Mouse (Mus musculus) mature B cell (primary cell): Measurements from ENCODE around the gene Hrh3.

Source experiments
- in situ Hi-C: fragments of 300-500 bp; cut with MboI; formaldehyde crosslinking; loops from 2 replicates; pipeline ENCODE4 v1.14.3; 2019

Gene Hrh3

GRCm38 (mm10) chr2:180105441-180106190 is 1.3 kb upstream of the Hrh3 start:
- in situ Hi-C loops, result no loop called here

GRCm38 (mm10) chr2:180104659-180105377 is 530 bp upstream of the Hrh3 start:
- in situ Hi-C loops, result no loop called here

- in situ Hi-C loops, result no loop called here
These were observed 924 bp downstream of the Hrh3 start for GRCm38 (mm10) chr2:180103151-180103977.

- in situ Hi-C loops, result no loop called here
These were observed 4.8 kb downstream of the Hrh3 start for GRCm38 (mm10) chr2:180099529-180099928.

- in situ Hi-C loops, result no loop called here
These were observed 6.1 kb downstream of the Hrh3 start for GRCm38 (mm10) chr2:180098167-180098566.

- in situ Hi-C loops, result no loop called here
These were observed 6.7 kb downstream of the Hrh3 start for GRCm38 (mm10) chr2:180097585-180097984.

- in situ Hi-C loops, result no loop called here
These were observed 8.6 kb downstream of the Hrh3 start for GRCm38 (mm10) chr2:180095711-180096110.

GRCm38 (mm10) chr2:180090285-180090684 is 14.0 kb downstream of the Hrh3 start:
- in situ Hi-C loops, result no loop called here

GRCm38 (mm10) chr2:180087472-180087871 is 16.8 kb downstream of the Hrh3 start:
- in situ Hi-C loops, result no loop called here

GRCm38 (mm10) chr2:180086637-180087027 is 17.7 kb downstream of the Hrh3 start:
- in situ Hi-C loops, result no loop called here

- in situ Hi-C loops, result no loop called here
These were observed 18.2 kb downstream of the Hrh3 start for GRCm38 (mm10) chr2:180085926-180086636.

GRCm38 (mm10) chr2:180084565-180084964 is 19.7 kb downstream of the Hrh3 start:
- in situ Hi-C loops, result no loop called here

- in situ Hi-C loops, result no loop called here
These were observed 21.2 kb downstream of the Hrh3 start for GRCm38 (mm10) chr2:180083063-180083462.

GRCm38 (mm10) chr2:180080680-180081079 is 23.6 kb downstream of the Hrh3 start:
- in situ Hi-C loops, result no loop called here

- in situ Hi-C loops, result no loop called here
These were observed 26.7 kb downstream of the Hrh3 start for GRCm38 (mm10) chr2:180077622-180078021.

- in situ Hi-C loops, result no loop called here
These were observed 31.4 kb downstream of the Hrh3 start for GRCm38 (mm10) chr2:180072886-180073285.

- in situ Hi-C loops, result no loop called here
These were observed 32.6 kb downstream of the Hrh3 start for GRCm38 (mm10) chr2:180071671-180072070.

- in situ Hi-C loops, result no loop called here
These were observed 33.5 kb downstream of the Hrh3 start, which contains the start of gene Mtg2 for GRCm38 (mm10) chr2:180070481-180071453. Gene Mtg2, plus strand, starts transcription at chr2:180070588.

- in situ Hi-C loops, result no loop called here
These were observed 34.4 kb downstream of the Hrh3 start for GRCm38 (mm10) chr2:180069770-180070480.
